Mouse (Mus musculus): ENCODE results near the gene Rims4.

Rims4 gene

GRCm38 (mm10) chr2:163866061-163866460, 52.4 kb downstream of the Rims4 start:
- no peak for DNase-seq (ENCODE audit: low spot score in 2 of 2)

- no peak for DNase-seq (ENCODE audit: low spot score in 2 of 2)
These were observed 53.2 kb downstream of the Rims4 start for GRCm38 (mm10) chr2:163865311-163865710.

- peak in 1 of 2 experiments; percentile 43 for DNase-seq (ENCODE audit: low spot score in 2 of 2)
These were observed 60.1 kb downstream of the Rims4 start for GRCm38 (mm10) chr2:163858254-163858947.

GRCm38 (mm10) chr2:163857233-163857632, 61.2 kb downstream of the Rims4 start:
- no peak for DNase-seq (ENCODE audit: low spot score in 2 of 2)

GRCm38 (mm10) chr2:163853461-163853901, 65.0 kb downstream of the Rims4 start, which contains the start of gene Kcnk15:
Kcnk15 (plus strand) TSS chr2:163853651.
- DNase-seq (ENCODE audit: low spot score in 2 of 2) = no peak

GRCm38 (mm10) chr2:163842043-163842442, 76.4 kb downstream of the Rims4 start:
- no peak for DNase-seq (ENCODE audit: low spot score in 2 of 2)

GRCm38 (mm10) chr2:163839519-163839918, 79.0 kb downstream of the Rims4 start:
- no peak for DNase-seq (ENCODE audit: low spot score in 2 of 2)

GRCm38 (mm10) chr2:163838043-163838442, 80.4 kb downstream of the Rims4 start:
- peak; percentile 69 to 79 for DNase-seq (ENCODE audit: low spot score in 2 of 2)

- DNase-seq (ENCODE audit: low spot score in 2 of 2) = no peak
These were observed 87.3 kb downstream of the Rims4 start for GRCm38 (mm10) chr2:163831163-163831562.

GRCm38 (mm10) chr2:163826494-163826893, 92.0 kb downstream of the Rims4 start:
- no peak for DNase-seq (ENCODE audit: low spot score in 2 of 2)

GRCm38 (mm10) chr2:163825861-163826260, 92.6 kb downstream of the Rims4 start:
- no peak for DNase-seq (ENCODE audit: low spot score in 2 of 2)

GRCm38 (mm10) chr2:163823771-163824170, 94.7 kb downstream of the Rims4 start:
- DNase-seq (ENCODE audit: low spot score in 2 of 2) = no peak

GRCm38 (mm10) chr2:163823248-163823647, 95.2 kb downstream of the Rims4 start:
- DNase-seq (ENCODE audit: low spot score in 2 of 2) = peak; percentile 33 to 48

- DNase-seq (ENCODE audit: low spot score in 2 of 2) = no peak
These were observed 97.9 kb downstream of the Rims4 start, which contains the start of gene Ccn5 for GRCm38 (mm10) chr2:163820607-163821006. Ccn5 (plus strand) TSS chr2:163820861.

- DNase-seq (ENCODE audit: low spot score in 2 of 2) = no peak
These were observed 103.6 kb downstream of the Rims4 start for GRCm38 (mm10) chr2:163814739-163815465.

GRCm38 (mm10) chr2:163813077-163813476, 105.4 kb downstream of the Rims4 start:
- no peak for DNase-seq (ENCODE audit: low spot score in 2 of 2)
